Mouse (Mus musculus) bone marrow, adult 2 months (tissue): ENCODE measurements around the gene Tmem246.

Experiments used
- CTCF ChIP-seq: fragments of 200-500 bp; IDR thresholded peaks from 2 replicates; pipeline ENCODE4 v1.5.1; 2011; ENCODE audit warnings: low read length, control low read depth; ENCODE audit not compliant: control insufficient read depth, insufficient read depth
- POLR2A ChIP-seq: fragments of 200-500 bp; IDR thresholded peaks from 2 replicates; pipeline ENCODE4 v1.6.1; 2011; ENCODE audit warnings: low read depth, mild to moderate bottlenecking, control low read depth, low read length, borderline replicate concordance; ENCODE audit not compliant: control insufficient read depth

GRCm38 (mm10) chr4:49626973-49627372 lies 29.3 kb upstream of the Tmem246 start:
- TF ChIP-seq CTCF: peak; percentile 72
- TF ChIP-seq POLR2A: no peak
